Mouse (Mus musculus) E14TG2a.4 (cell line): ENCODE results near the gene Lrp11.

Experiments
- H3K27me3 ChIP-seq: 2 replicates; pipeline ENCODE4 v1.6.1; 2014; ENCODE audit warnings: low read length, control low read depth; ENCODE audit not compliant: insufficient read depth
- H3K36me3 ChIP-seq: 2 replicates; pipeline ENCODE4 v1.6.1; 2014; ENCODE audit warnings: low read length, control low read depth; ENCODE audit not compliant: insufficient read depth
- H3K4me1 ChIP-seq: replicated peaks from 2 replicates; pipeline ENCODE4 v1.6.1; 2014; ENCODE audit warnings: low read depth, low read length, control low read depth
- H3K4me3 ChIP-seq: replicated peaks from 2 replicates; pipeline ENCODE4 v1.5.1; 2014; ENCODE audit warnings: mild to moderate bottlenecking, low read length
- H3K9me3 ChIP-seq: 2 replicates; pipeline ENCODE4 v1.6.1; 2014; ENCODE audit warnings: low read length, control low read depth
- CTCF ChIP-seq: conservative IDR thresholded peaks from 2 replicates; pipeline ENCODE4 v1.5.1; 2014; ENCODE audit warnings: low read length
- NANOG ChIP-seq: IDR thresholded peaks from 2 replicates; pipeline ENCODE4 v1.6.1; 2014; ENCODE audit warnings: borderline replicate concordance, low read length, mixed read lengths
- POU5F1 ChIP-seq: IDR thresholded peaks from 2 replicates; pipeline ENCODE4 v1.6.1; 2014; ENCODE audit warnings: low read length, borderline replicate concordance

Lrp11 gene

DNA sequence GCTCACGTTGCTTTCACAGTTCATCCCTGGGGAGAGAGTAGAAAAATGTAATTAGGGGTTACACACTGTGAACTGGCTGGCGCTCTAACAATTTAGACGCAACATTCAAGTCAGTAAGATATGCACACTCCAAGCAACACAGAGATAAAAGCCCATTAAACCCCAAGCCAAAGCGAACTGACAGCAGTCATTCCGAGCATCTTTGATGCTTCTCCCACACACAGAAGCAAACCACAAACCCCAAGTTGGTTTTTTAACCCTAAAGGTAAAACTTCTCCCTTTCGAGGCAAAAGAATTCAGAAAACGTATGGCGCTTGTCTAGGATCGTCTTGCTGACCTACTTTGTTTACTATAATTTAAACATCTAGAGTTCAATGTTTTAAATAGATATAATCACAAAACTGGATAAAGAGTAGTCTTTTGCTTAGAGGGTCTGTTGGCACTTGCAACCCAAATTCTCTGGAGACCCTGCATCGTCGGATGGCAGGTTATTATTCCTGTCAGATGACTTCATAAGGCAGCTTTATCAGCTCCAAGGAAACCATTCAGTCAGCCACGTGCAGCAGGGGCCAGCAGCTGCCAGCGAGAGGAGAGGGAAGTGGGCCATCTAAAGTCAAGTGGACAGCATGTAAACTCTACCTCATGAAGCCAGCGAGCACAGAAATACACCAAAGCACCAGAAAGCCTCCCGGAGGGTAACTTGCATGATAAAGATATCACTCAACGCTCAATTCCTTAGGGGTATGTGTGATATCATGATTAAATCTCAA lies 41.5 kb downstream of the Lrp11 start:
- Histone ChIP-seq H3K27me3 (no peaks in the 10 kb centered on the region), H3K4me1 (peaks cover 20% of the 10 kb centered on the region), H3K9me3 (no peaks in the 10 kb centered on the region), H3K36me3 (peaks cover 59% of the 10 kb centered on the region), H3K4me3 (no peak overlapping the region)
- TF ChIP-seq NANOG (no peak), POU5F1 (no peak), CTCF (no peak)

DNA sequence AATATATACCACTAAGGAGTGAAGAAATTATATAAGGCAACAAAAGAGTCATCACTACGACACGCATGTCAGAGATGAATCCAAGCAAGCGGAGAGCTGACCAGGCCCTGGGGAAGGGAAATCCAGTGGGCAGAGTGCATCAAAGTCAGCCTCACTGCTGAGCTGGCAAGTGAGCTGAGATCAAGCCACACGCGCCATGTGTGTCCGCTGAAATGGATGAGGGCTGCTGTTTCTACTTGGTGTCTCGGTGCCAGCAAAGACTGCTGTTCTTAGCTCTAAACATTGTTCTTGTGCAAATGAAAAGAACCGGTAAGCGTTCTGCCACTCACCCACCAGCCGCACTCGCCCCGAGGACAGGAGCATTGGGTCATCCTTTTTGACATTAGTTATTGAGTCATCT lies 50.8 kb downstream of the Lrp11 start:
- H3K36me3 ChIP-seq, result peaks cover 81% of the 10 kb centered on the region
- H3K9me3 ChIP-seq, result no peaks in the 10 kb centered on the region
- H3K27me3 ChIP-seq, result no peaks in the 10 kb centered on the region
- no peak overlapping the region for H3K4me3 ChIP-seq
- peaks cover 4% of the 10 kb centered on the region; the same call in 1 of the 2 replicates for H3K4me1 ChIP-seq
- TF ChIP-seq NANOG, result no peak
- no peak for TF ChIP-seq POU5F1

DNA sequence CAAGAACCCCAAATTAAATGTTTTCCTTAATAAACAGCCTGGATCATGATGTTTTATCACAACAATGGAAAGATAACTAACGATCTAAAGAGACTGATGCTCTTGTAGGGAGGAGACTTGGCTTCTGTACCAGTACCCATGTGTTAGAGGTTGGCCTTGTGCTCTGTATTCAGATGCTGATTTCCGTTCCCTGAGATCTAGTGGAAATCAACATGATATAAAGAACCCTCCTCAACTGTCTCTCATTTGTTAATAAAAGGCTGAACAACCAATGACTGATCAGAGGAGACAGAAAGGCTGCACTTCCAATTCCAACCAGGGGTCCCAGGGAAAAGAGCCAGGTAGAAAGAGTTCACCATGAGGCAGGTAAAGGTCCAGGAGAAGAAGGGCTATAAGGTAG lies 56.3 kb downstream of the Lrp11 start:
- TF ChIP-seq CTCF (no peak), NANOG (peak; percentile 5; the same call in 1 of the 2 replicates), POU5F1 (no peak)
- H3K4me1 ChIP-seq, result peaks cover 33% of the 10 kb centered on the region
- H3K4me3 ChIP-seq, result no peak overlapping the region
- H3K27me3 ChIP-seq, result no peaks in the 10 kb centered on the region
- H3K9me3 ChIP-seq, result no peaks in the 10 kb centered on the region
- H3K36me3 ChIP-seq, result peaks cover 72% of the 10 kb centered on the region

DNA sequence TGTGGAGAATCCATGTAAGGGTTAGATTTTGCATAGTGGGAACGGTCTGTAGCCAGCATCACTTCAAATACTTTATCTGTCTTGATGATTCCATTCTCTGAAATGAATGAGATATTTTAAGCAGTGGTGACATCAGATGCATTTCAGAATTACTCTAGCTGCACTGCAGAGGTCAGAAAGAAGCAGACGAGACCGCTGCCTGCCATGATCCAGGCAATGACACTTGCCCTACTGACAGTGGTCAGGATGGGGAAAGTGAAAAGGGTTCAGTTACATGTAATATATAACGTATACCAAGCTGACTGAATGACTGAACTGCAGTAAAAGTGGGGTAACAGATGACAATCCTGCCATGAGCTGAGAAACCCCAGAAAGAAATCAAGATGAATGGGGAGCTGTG lies 59.5 kb downstream of the Lrp11 start:
- Histone ChIP-seq H3K4me3 (no peak overlapping the region), H3K4me1 (peaks cover 38% of the 10 kb centered on the region)
- TF ChIP-seq CTCF (no peak), POU5F1 (no peak), NANOG (no peak)

DNA sequence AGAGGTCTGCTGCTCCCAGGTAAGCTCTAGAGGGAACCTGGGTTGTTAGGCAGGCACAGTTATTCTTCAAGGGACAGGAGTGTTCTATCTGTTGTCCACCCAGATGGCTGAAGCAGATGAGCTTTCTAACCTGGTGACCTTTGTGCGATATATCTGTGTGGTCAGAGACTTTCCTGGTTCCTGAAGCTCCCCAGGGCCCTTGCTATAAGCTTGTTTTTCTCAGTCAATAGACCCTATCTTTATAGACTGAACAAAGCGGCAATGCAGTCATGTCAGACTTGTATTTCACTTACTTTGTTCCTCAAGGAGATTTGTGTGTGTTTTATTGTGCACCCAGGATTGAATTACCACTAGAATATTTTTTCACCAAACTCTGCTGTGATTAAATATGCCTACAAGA lies 61.5 kb downstream of the Lrp11 start:
- H3K9me3 ChIP-seq, result no peaks in the 10 kb centered on the region
- H3K27me3 ChIP-seq, result no peaks in the 10 kb centered on the region
- peaks cover 49% of the 10 kb centered on the region for H3K4me1 ChIP-seq
- no peak overlapping the region for H3K4me3 ChIP-seq
- H3K36me3 ChIP-seq, result peaks cover 54% of the 10 kb centered on the region
- no peak for TF ChIP-seq NANOG
- no peak for TF ChIP-seq CTCF
- no peak for TF ChIP-seq POU5F1

More for the DNA sequence above, 59.5 kb downstream of the Lrp11 start:
- H3K27me3 ChIP-seq, result no peaks in the 10 kb centered on the region
- H3K9me3 ChIP-seq, result no peaks in the 10 kb centered on the region
- peaks cover 51% of the 10 kb centered on the region for H3K36me3 ChIP-seq

DNA sequence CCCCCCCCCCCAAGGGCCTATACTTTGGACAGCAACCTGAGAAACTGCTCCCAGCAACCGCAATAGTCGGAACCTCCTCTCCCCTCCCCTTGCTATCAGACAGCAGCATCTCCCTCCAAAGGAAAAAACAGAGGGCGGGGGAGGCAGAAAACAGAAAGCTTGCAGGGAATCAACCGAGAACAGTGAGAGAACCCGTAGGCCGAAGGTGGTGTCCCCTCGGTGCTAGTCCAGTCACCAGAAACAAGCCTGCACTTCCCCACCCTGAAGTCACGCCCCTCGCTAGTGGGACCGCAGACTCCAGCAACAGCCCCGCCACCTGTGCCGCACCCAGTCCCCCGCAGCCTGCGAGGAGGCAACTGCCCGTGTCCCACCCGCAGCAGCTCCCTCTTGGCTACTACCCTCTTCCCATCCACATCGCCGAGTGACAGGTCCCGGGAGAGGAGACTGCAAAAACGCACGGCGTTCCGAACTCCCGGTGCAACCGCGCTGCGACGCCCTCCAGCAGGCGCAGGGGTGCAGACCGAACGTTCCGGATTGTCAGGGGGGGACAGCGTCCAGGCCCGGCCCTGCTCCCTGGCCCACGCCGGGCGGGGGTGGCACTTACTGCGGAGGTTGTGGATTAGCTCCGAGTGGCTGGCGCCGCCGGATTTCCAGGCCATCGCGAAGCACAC lies 73.0 kb downstream of the Lrp11 start:
- TF ChIP-seq NANOG (no peak), CTCF (no peak), POU5F1 (no peak)
- H3K36me3 ChIP-seq, result peaks cover 9% of the 10 kb centered on the region
- H3K9me3 ChIP-seq, result no peaks in the 10 kb centered on the region
- H3K4me3 ChIP-seq, result peak overlapping the region; percentile 98
- H3K27me3 ChIP-seq, result no peaks in the 10 kb centered on the region
- H3K4me1 ChIP-seq, result peaks cover 44% of the 10 kb centered on the region

DNA sequence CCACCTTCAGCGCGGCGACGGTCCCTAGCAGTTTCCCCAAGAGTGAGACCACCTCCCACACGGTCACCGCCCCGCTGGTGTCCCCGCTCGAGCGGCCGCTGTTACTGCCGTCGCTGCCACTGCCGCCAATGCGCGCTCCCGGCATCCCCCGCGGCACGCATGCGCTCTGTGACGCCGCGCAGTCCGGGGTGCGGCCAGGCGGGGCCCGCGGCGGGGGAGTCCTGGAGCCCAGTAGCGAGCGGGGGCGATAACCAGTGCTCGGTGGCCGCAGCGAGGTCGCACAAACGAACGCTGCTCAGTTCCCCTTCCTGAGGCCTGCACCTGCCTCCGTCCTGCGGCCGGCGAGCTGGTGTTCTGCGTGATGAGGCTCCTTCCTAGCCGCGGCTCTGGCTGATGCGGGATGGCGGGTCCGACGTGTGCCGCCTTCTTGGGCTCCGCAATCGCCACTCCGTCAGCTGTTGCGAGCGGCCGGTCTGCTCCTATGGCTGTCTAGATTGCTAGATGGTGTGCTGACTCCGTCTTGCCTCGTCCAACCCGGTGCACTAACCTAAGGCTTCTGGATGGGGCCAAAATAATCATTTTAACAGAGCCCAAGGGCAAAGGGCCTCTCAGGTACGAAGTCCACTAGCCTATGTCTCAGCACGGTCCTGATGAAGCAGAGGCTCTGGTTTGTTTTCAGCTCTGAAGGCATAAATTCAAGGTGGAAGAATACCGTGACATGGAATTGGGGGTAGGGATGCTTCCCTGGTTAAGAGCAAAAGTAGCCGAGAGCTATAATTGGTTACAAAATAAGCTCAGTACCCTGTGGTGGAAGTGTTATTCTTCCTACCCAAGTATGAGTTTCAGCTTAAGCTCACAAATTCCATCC lies 73.8 kb downstream of the Lrp11 start:
- Histone ChIP-seq H3K9me3 (no peaks in the 10 kb centered on the region), H3K4me1 (peaks cover 43% of the 10 kb centered on the region), H3K4me3 (peak overlapping the region; percentile 98), H3K36me3 (peaks cover 10% of the 10 kb centered on the region), H3K27me3 (no peaks in the 10 kb centered on the region)
- no peak for TF ChIP-seq POU5F1
- no peak for TF ChIP-seq NANOG
- TF ChIP-seq CTCF, result no peak

DNA sequence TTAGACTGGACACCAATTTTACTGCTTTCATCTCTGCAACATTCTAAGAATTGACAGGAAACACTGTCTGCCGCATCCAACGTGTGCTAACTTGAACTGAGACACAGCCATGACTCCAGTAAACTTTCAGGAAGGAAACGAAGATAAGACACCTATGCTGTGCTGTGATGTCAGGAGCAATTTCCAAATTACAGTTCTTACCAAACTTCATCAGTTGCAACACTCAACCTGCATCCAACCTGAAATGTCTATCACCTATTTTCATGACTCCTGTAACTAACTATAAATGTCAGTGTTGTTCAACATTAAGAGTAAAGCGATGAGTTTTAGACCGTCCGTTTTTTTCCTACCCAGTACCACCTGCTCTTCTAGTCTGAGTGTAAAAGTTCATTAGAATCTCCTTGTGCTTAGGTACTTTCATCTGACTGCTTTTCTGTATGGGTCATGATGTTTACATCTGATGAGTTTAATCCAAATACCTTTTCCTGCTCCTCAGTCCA lies 74.5 kb downstream of the Lrp11 start:
- Histone ChIP-seq H3K4me1 (peaks cover 41% of the 10 kb centered on the region), H3K36me3 (peaks cover 8% of the 10 kb centered on the region; the same call in 1 of the 2 replicates), H3K9me3 (no peaks in the 10 kb centered on the region), H3K27me3 (no peaks in the 10 kb centered on the region), H3K4me3 (peak overlapping the region; percentile 98)
- TF ChIP-seq CTCF, result no peak
- TF ChIP-seq NANOG, result no peak
- TF ChIP-seq POU5F1, result no peak
